Mouse (Mus musculus) embryonic facial prominence, embryonic 13.5 days (tissue): ENCODE results near the gene Serpinb9b. TPM values are rescaled to one million over a fixed set of nuclear protein-coding genes. Genes with fewer than 3 reads are reported as not detected.
A peak's percentile ranks its signal among the peaks of the same experiment; 100 is the strongest.

Source experiments
- ATAC-seq: fragments of 200-750 bp; cut with Nextera tagmentation; 2 replicates; pipeline ENCODE4 v1.8.0; 2017; ENCODE audit warnings: low read depth; ENCODE audit not compliant: insufficient number of reproducible peaks, insufficient read depth, low FRiP score, low TSS enrichment
- H3K27ac ChIP-seq: fragments of 300-500 bp; sonication (generic); 2 replicates; pipeline ENCODE4 v1.5.1; 2015; ENCODE audit warnings: moderate library complexity, mild to moderate bottlenecking, inconsistent platforms
- H3K27me3 ChIP-seq: fragments of 300-500 bp; sonication (generic); 2 replicates; pipeline ENCODE4 v1.6.1; 2015; ENCODE audit warnings: mild to moderate bottlenecking, inconsistent platforms
- H3K36me3 ChIP-seq: fragments of 300-500 bp; sonication (generic); 2 replicates; pipeline ENCODE4 v1.6.1; 2015; ENCODE audit warnings: mild to moderate bottlenecking, inconsistent platforms
- H3K4me1 ChIP-seq: fragments of 300-500 bp; sonication (generic); 2 replicates; pipeline ENCODE4 v1.6.1; 2015; ENCODE audit warnings: inconsistent platforms
- H3K4me2 ChIP-seq: fragments of 300-500 bp; sonication (generic); 2 replicates; pipeline ENCODE4 v1.6.1; 2015; ENCODE audit warnings: moderate library complexity, mild to moderate bottlenecking, inconsistent platforms
- H3K4me3 ChIP-seq: fragments of 300-500 bp; sonication (generic); 2 replicates; pipeline ENCODE4 v1.5.1; 2015; ENCODE audit warnings: mild to moderate bottlenecking, inconsistent platforms
- H3K9ac ChIP-seq: fragments of 300-500 bp; sonication (generic); 2 replicates; pipeline ENCODE4 v1.6.1; 2015; ENCODE audit warnings: mild to moderate bottlenecking, inconsistent platforms
- H3K9me3 ChIP-seq: fragments of 300-500 bp; sonication (generic); 2 replicates; pipeline ENCODE4 v1.6.1; 2016; ENCODE audit warnings: inconsistent platforms
- WGBS: fragments of 180-500 bp; shearing (Covaris S2); methylation state at CpG from one replicate; pipeline ENCODE4 v1.1.7; 2015; ENCODE audit warnings: mixed read lengths; 5-methylcytosine and 5-hydroxymethylcytosine counted together
- polyA plus RNA-seq: library from polyadenylated mRNA; unstranded; fragments of >200 nt; fragmentation: Nextera tagmentation; extraction: Ambion mirVana; gene quantifications from 2 replicates; pipeline ENCODE4 v1.2.1, GENCODE M21; 2015

Serpinb9b gene
- polyA plus RNA-seq = 0.12 TPM in 1 of 2 replicates, not detected in the other

GRCm38 (mm10) chr13:33027244-33027643, at the start of gene Serpinb9b:
Gene Serpinb9b (plus strand): TSS chr13:33027416.
- no peaks in the 10 kb centered on the region for H3K27me3 ChIP-seq
- no peak within 1 kb of the TSS for H3K27ac ChIP-seq
- whole genome bisulfite sequencing = 84% methylated on average over 2 of the region's 2 CpGs
- H3K4me2 ChIP-seq = no peak within 1 kb of the TSS
- H3K9me3 ChIP-seq = no peaks in the 10 kb centered on the region
- ATAC-seq = no peak
- H3K36me3 ChIP-seq = no peaks in the 10 kb centered on the region
- no peaks in the 10 kb centered on the region for H3K4me1 ChIP-seq
- no peak within 1 kb of the TSS for H3K9ac ChIP-seq
- H3K4me3 ChIP-seq = no peak within 1 kb of the TSS

DNA sequence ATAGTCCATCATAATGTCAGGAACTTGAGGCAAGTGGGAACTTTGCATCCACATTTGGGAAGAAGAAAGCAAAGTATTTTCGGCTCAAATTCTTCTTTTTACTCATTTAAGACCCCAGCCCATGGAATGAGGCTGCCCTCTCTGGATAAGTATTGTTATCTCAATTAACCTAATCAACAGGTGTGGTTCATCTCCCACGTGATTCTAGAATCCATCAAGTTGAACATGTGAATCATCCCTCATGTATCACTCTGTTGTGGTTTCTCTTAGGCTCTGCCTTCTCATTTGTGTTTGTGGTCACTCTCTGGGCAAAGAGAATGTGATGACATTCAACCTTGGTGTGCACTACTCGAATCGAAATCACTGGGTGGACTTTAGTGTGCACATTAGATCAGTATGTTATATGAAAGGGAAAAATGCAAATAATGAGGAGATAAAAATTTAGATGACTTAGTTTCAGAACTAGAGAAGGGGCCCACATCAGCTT, 44.6 kb upstream of the Serpinb9b start:
- Histone ChIP-seq H3K27me3 (no peaks in the 10 kb centered on the region), H3K4me1 (no peaks in the 10 kb centered on the region), H3K4me3 (no peak overlapping the region), H3K36me3 (no peaks in the 10 kb centered on the region), H3K9me3 (no peaks in the 10 kb centered on the region), H3K27ac (no peak overlapping the region), H3K9ac (no peak overlapping the region), H3K4me2 (no peak overlapping the region)
- 77% methylated on average over 4 of the region's 4 CpGs for WGBS
- ATAC-seq = no peak

DNA sequence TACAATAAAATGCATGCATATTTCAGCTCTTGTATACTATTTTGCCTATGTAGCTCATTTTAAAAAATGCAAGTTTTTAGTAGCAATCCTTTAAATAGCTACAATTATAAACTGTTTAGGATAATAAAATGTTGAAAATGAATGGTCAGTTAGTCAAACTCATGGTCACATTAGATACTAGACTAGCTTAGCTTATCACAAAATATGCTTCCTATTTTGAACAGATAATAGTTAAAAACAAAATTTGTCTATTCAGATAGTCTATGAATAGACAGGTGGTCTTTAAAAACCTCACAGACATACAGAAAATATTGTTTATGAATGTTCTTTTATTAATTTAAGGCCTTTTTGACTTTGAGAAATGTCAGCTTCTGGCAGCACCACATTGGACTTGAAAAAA, 41.0 kb upstream of the Serpinb9b start:
- no peaks in the 10 kb centered on the region for H3K9me3 ChIP-seq
- H3K4me2 ChIP-seq = no peak overlapping the region
- no peak overlapping the region for H3K9ac ChIP-seq
- no peak for ATAC-seq
- H3K27me3 ChIP-seq = no peaks in the 10 kb centered on the region
- no peak overlapping the region for H3K27ac ChIP-seq
- no peaks in the 10 kb centered on the region for H3K4me1 ChIP-seq
- H3K4me3 ChIP-seq = no peak overlapping the region
- no peaks in the 10 kb centered on the region for H3K36me3 ChIP-seq

GRCm38 (mm10) chr13:32993152-32993893, 33.9 kb upstream of the Serpinb9b start:
- H3K27me3 ChIP-seq = no peaks in the 10 kb centered on the region
- H3K36me3 ChIP-seq = no peaks in the 10 kb centered on the region
- WGBS = 84% methylated on average over 10 of the region's 10 CpGs
- no peak overlapping the region for H3K4me2 ChIP-seq
- no peak for ATAC-seq
- no peak overlapping the region for H3K9ac ChIP-seq
- H3K4me3 ChIP-seq = no peak overlapping the region
- no peak overlapping the region for H3K27ac ChIP-seq
- no peaks in the 10 kb centered on the region for H3K9me3 ChIP-seq
- H3K4me1 ChIP-seq = no peaks in the 10 kb centered on the region

GRCm38 (mm10) chr13:32993894-32994242, 33.3 kb upstream of the Serpinb9b start:
- ATAC-seq = no peak

DNA sequence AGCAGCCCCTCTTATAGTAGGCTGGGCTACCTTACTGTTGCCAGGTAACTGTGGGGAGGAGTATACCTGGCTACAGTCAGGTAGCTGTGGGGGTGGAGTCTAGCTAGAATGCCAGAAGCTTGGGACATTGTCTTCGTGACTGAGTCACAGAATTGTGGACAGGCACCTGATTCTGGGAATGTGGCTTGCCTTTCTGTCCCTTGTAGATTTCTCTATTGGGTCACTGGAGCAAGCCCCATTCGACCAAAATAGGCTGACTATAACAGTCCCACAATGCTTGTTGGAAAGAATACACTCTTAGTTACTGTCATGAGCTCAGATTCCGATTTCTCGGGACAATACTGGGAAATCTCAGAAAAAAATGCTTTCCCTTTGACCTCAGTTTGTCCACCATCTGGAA, 32.2 kb upstream of the Serpinb9b start:
- Histone ChIP-seq H3K4me3 (no peak overlapping the region), H3K4me2 (no peak overlapping the region), H3K4me1 (no peaks in the 10 kb centered on the region), H3K9me3 (no peaks in the 10 kb centered on the region), H3K9ac (no peak overlapping the region), H3K27ac (no peak overlapping the region), H3K27me3 (no peaks in the 10 kb centered on the region), H3K36me3 (no peaks in the 10 kb centered on the region)
- no peak for ATAC-seq
- 68% methylated on average over 4 of the region's 4 CpGs for WGBS

More at GRCm38 (mm10) chr13:32993894-32994242, 33.3 kb upstream of the Serpinb9b start:
- Histone ChIP-seq H3K4me1 (no peaks in the 10 kb centered on the region), H3K4me2 (no peak overlapping the region), H3K27ac (no peak overlapping the region), H3K27me3 (no peaks in the 10 kb centered on the region), H3K4me3 (no peak overlapping the region), H3K9ac (no peak overlapping the region), H3K9me3 (no peaks in the 10 kb centered on the region), H3K36me3 (no peaks in the 10 kb centered on the region)
- WGBS = 89% methylated on average over 2 of the region's 2 CpGs

DNA sequence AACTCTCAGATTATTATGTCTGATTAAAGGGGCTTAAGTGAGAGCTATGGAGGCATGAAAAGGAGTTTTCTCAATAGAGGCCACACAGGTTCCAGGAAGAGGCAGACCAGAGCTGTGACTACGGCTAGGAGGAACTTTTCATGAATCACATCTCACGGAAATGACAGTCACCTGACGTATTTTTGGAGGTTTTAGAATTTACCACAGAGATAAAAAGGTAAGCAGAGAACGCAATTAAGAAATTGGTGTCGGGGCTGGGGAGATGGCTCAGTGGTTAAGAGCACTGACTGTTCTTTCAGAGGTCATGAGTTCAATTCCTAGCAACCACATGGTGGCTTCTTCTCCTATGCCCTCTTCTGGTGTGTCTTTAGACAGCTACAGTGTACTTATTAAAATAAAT, 25.9 kb upstream of the Serpinb9b start:
- no peaks in the 10 kb centered on the region for H3K27me3 ChIP-seq
- 87% methylated on average over 5 of the region's 5 CpGs for WGBS
- no peak for ATAC-seq

GRCm38 (mm10) chr13:33002950-33003349, 24.3 kb upstream of the Serpinb9b start, which contains the start of gene Serpinb9:
Gene Serpinb9 (plus strand): TSS chr13:33003250.
- peak within 1 kb of the TSS; percentile 40 for H3K4me3 ChIP-seq

More for the DNA sequence above, 25.9 kb upstream of the Serpinb9b start:
- no peaks in the 10 kb centered on the region for H3K36me3 ChIP-seq
- H3K4me2 ChIP-seq = no peak overlapping the region
- no peak overlapping the region for H3K9ac ChIP-seq
- H3K4me3 ChIP-seq = no peak overlapping the region
- no peak overlapping the region for H3K27ac ChIP-seq
- H3K9me3 ChIP-seq = no peaks in the 10 kb centered on the region
- peaks cover 10% of the 10 kb centered on the region for H3K4me1 ChIP-seq

GRCm38 (mm10) chr13:33003523-33004413, 23.4 kb upstream of the Serpinb9b start:
- no peaks in the 10 kb centered on the region for H3K27me3 ChIP-seq
- peak overlapping the region; percentile 72 for H3K9ac ChIP-seq
- H3K4me2 ChIP-seq = peak overlapping the region; percentile 60
- H3K9me3 ChIP-seq = no peaks in the 10 kb centered on the region
- peaks cover 10% of the 10 kb centered on the region for H3K4me1 ChIP-seq
- no peaks in the 10 kb centered on the region for H3K36me3 ChIP-seq
- peak overlapping the region; percentile 40 for H3K4me3 ChIP-seq
- ATAC-seq = no peak
- peak overlapping the region; percentile 40 for H3K27ac ChIP-seq
- WGBS = 65% methylated on average over 9 of the region's 9 CpGs

More at GRCm38 (mm10) chr13:33002950-33003349, 24.3 kb upstream of the Serpinb9b start, which contains the start of gene Serpinb9:
- H3K27ac ChIP-seq = peak within 1 kb of the TSS; percentile 40
- H3K27me3 ChIP-seq = no peaks in the 10 kb centered on the region
- peaks cover 10% of the 10 kb centered on the region for H3K4me1 ChIP-seq
- no peak within 1 kb of the TSS for H3K9ac ChIP-seq
- ATAC-seq = no peak
- WGBS = 80% methylated on average over 3 of the region's 3 CpGs
- H3K4me2 ChIP-seq = peak within 1 kb of the TSS; percentile 60
- H3K36me3 ChIP-seq = no peaks in the 10 kb centered on the region
- no peaks in the 10 kb centered on the region for H3K9me3 ChIP-seq

- peak overlapping the region; percentile 40 for H3K4me3 ChIP-seq
- ATAC-seq = peak; percentile 71
- H3K9ac ChIP-seq = peak overlapping the region; percentile 72
- no peaks in the 10 kb centered on the region for H3K36me3 ChIP-seq
- no peaks in the 10 kb centered on the region for H3K9me3 ChIP-seq
- peaks cover 10% of the 10 kb centered on the region for H3K4me1 ChIP-seq
- peak overlapping the region; percentile 40 for H3K27ac ChIP-seq
- WGBS = 14% methylated on average over 12 of the region's 12 CpGs
- H3K4me2 ChIP-seq = peak overlapping the region; percentile 60
- H3K27me3 ChIP-seq = no peaks in the 10 kb centered on the region
These were observed 22.7 kb upstream of the Serpinb9b start for GRCm38 (mm10) chr13:33004414-33005105.

DNA sequence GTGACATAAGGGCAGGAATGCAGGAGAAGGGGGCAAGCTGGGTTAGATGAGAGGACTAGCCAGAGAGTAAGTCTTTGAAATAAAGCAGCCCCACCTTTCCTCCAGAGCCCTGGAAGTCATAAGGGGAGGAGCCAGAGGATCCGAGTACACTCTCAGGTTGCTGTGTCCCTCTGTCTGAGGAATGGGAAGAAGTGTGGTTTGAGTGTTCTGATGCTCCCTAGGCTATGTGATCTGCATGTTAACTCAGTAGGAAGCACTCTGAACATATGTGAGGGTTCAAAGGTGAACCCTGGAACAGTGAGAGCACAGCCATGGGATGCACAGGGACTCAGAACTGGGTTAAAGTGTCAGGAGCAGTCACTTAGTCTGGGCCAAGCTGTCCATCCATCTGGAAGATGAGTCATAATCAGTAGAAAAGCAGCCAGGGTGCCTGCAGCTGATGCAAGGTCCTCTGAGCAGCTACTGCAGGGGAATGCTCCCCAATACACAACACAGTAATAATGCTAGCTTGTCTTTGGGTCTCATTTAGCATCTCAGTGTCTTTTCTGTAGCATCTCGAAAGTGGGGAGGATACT, 21.6 kb upstream of the Serpinb9b start:
- H3K36me3 ChIP-seq = no peaks in the 10 kb centered on the region
- no peak overlapping the region for H3K9ac ChIP-seq
- no peaks in the 10 kb centered on the region for H3K9me3 ChIP-seq
- ATAC-seq = no peak
- peaks cover 10% of the 10 kb centered on the region for H3K4me1 ChIP-seq
- H3K27me3 ChIP-seq = no peaks in the 10 kb centered on the region
- H3K4me2 ChIP-seq = no peak overlapping the region; the same call in 1 of the 2 replicates
- H3K27ac ChIP-seq = no peak overlapping the region
- H3K4me3 ChIP-seq = no peak overlapping the region
- WGBS = 58% methylated on average over 2 of the region's 2 CpGs
